Mouse (Mus musculus) adrenal gland, adult 8-10 months (tissue): Measurements from ENCODE around the gene Arhgap44. TPM values are rescaled to one million over a fixed set of nuclear protein-coding genes. Genes with fewer than 3 reads are reported as not detected.

Experiments used
- DNase-seq: peaks from one replicate; pipeline ENCODE4 v3.0.0; 2022
- microRNA-seq, 2 experiments: library from miRNA; unstranded; fragments of <30 nt; microRNA quantifications; one replicate each; pipeline ENCODE4 v1.2.0; 2022
- total RNA-seq, 4 experiments: library from RNA; stranded (reverse); gene quantifications; 2 replicates each; pipeline ENCODE4 v1.2.4; 2022

Gene Arhgap44
- total RNA-seq, 4 experiments from 2014 or later, result 9.4 to 20.1 (median 13.7) TPM

- no peak for DNase-seq
Observed at GRCm38 (mm10) chr11:65006047-65006446, 156.7 kb downstream of the Arhgap44 start.

GRCm38 (mm10) chr11:65004836-65005235 lies 157.9 kb downstream of the Arhgap44 start:
- no peak for DNase-seq

- peak; percentile 35 for DNase-seq
Observed at GRCm38 (mm10) chr11:65003611-65004010, 159.2 kb downstream of the Arhgap44 start.

- DNase-seq, result no peak
Observed at GRCm38 (mm10) chr11:65001729-65002128, 161.0 kb downstream of the Arhgap44 start.

- DNase-seq, result no peak
Observed at GRCm38 (mm10) chr11:64999685-65000084, 163.1 kb downstream of the Arhgap44 start.

- DNase-seq, result no peak
Observed at GRCm38 (mm10) chr11:64998439-64998838, 164.3 kb downstream of the Arhgap44 start.

GRCm38 (mm10) chr11:64988556-64988955 lies 174.2 kb downstream of the Arhgap44 start:
- DNase-seq, result no peak

GRCm38 (mm10) chr11:64979489-64979845 lies 183.3 kb downstream of the Arhgap44 start:
- no peak for DNase-seq

- DNase-seq, result peak; percentile 98
Observed at GRCm38 (mm10) chr11:64978720-64979488, 183.9 kb downstream of the Arhgap44 start, which contains the start of gene Elac2. Elac2 (plus strand) TSS chr11:64979038.

GRCm38 (mm10) chr11:64972418-64972817 lies 190.3 kb downstream of the Arhgap44 start:
- no peak for DNase-seq

GRCm38 (mm10) chr11:64971471-64971988 lies 191.2 kb downstream of the Arhgap44 start:
- DNase-seq, result peak; percentile 31

GRCm38 (mm10) chr11:64968939-64969342 lies 193.8 kb downstream of the Arhgap44 start:
- no peak for DNase-seq

GRCm38 (mm10) chr11:64968507-64968906 lies 194.3 kb downstream of the Arhgap44 start:
- peak; percentile 31 for DNase-seq

GRCm38 (mm10) chr11:64962629-64963028 lies 200.1 kb downstream of the Arhgap44 start:
- DNase-seq, result no peak

- DNase-seq, result no peak
Observed at GRCm38 (mm10) chr11:64956962-64957729, 205.6 kb downstream of the Arhgap44 start.

Small RNA genes within 50 kb of the gene (microRNA-seq; reads per million reads assigned to microRNA genes)
- 0 reads per million in 2 experiments for gene Gm25991

Other genes with a start within 250 kb of the Arhgap44 start
- gene Elac2, start 183.9 kb downstream of the Arhgap44 start, total RNA-seq, result 10 to 100 TPM; 41.5 to 45.7 (median 42.4) TPM
- 1 to 10 TPM in 1 of 4 experiments, under 1 TPM in 3; 0.35 to 1.9 (median 0.55) TPM for gene 1700086D15Rik, start 3.1 kb downstream of the Arhgap44 start, total RNA-seq
- gene Myocd, start 107.0 kb upstream of the Arhgap44 start, total RNA-seq, result under 1 TPM in 3 of 4 experiments, not detected in 1; 0.19 to 0.59 (median 0.20) TPM